11 mouse cellular contexts compared by ENCODE assay signal in the genomic region with DNA sequence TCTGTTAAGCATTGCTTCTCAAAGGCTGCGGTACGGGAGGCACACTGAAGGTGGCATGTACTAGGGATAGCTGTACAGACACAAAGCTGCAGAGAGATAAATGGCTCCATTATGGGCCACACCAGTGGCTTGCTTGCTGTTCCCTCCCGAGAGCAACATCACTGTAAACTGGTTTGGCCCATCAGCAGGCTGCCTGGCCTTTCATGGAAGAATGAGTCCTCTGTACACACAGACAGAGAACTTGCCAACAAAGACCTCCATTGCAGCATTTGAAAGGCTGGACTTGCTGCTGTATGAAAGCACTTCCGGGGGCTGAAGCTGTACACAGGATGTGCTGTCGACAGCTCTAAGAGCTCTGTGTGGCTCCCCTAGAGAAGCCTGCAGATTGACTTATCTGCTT.
DNase-seq lines count a peak whose midpoint lies in the region; ATAC-seq lines count a peak whose summit lies in the region.
"Had no signal": no experiment of that assay in that cellular context is flagged by ENCODE, and none has a peak within 500 bp of the region (broad histone marks: within the 10 kb centered on the region; RNA-seq: fewer than 3 reads in every experiment).

No protein-coding gene starts in this region.

- H3K4me1 ChIP-seq in hindbrain, embryonic 15.5 days (replicated peaks), result no peaks in the 10 kb centered on the region
- 0 out of 2 replicates have a peak, but pooled peaks cover 2% of the 10 kb centered on the region for H3K4me1 ChIP-seq in hindbrain, embryonic 13.5 days (replicated peaks)

- H3K36me3 ChIP-seq in hindbrain, embryonic 15.5 days, result no peaks in the 10 kb centered on the region
- H3K36me3 ChIP-seq in hindbrain, embryonic 13.5 days, result no peaks in the 10 kb centered on the region

- peak; percentile 47; the same call in 1 of the 2 replicates for ATAC-seq in frontal cortex, adult (ENCODE audit: low TSS enrichment)
- peak; percentile 59; the same call in 1 of the 2 replicates for ATAC-seq in hindbrain, embryonic 15.5 days (ENCODE audit: low FRiP score, low read depth)
- ATAC-seq in hindbrain, embryonic 13.5 days (ENCODE audit: low FRiP score), result no peak

- no peak for DNase-seq in frontal cortex, adult 2 months (ENCODE audit: extremely low spot score in 1 of 2, low spot score in 1 of 2)
- DNase-seq in Muller cell, postnatal 12 days (ENCODE audit: inconsistent ontology term), result peak; percentile 10
- peak; percentile 8 to 9 for DNase-seq in layer of hippocampus, postnatal 36 days
- no peak for DNase-seq in gastrocnemius, postnatal 25 days
- no peak for DNase-seq in adrenal gland, postnatal 4 days (ENCODE audit: low spot score in 2 of 2)
- DNase-seq: cerebellum, postnatal 14 days; kidney, postnatal 14 days; thymus, adult 2 months had no signal

- H3K9me3 ChIP-seq in hindbrain, embryonic 15.5 days, result no peaks in the 10 kb centered on the region
- no peaks in the 10 kb centered on the region for H3K9me3 ChIP-seq in hindbrain, embryonic 13.5 days

- no peak overlapping the region for H3K4me3 ChIP-seq in hindbrain, embryonic 15.5 days
- H3K4me3 ChIP-seq in hindbrain, embryonic 13.5 days, result no peak overlapping the region

- H3K9ac ChIP-seq in hindbrain, embryonic 15.5 days, result no peak overlapping the region
- no peak overlapping the region for H3K9ac ChIP-seq in hindbrain, embryonic 13.5 days

- WGBS in hindbrain, embryonic 15.5 days, result 41% methylated on average over 5 of the region's 5 CpGs
- WGBS in hindbrain, embryonic 13.5 days, result 45% methylated on average over 5 of the region's 5 CpGs

- no peaks in the 10 kb centered on the region for H3K27me3 ChIP-seq in hindbrain, embryonic 15.5 days
- H3K27me3 ChIP-seq in hindbrain, embryonic 13.5 days, result no peaks in the 10 kb centered on the region

- H3K4me2 ChIP-seq in hindbrain, embryonic 15.5 days, result no peak overlapping the region
- no peak overlapping the region for H3K4me2 ChIP-seq in hindbrain, embryonic 13.5 days

- H3K27ac ChIP-seq in hindbrain, embryonic 15.5 days (replicated peaks), result no peak overlapping the region
- H3K27ac ChIP-seq in hindbrain, embryonic 13.5 days, result no peak overlapping the region

Comparison
In these comparisons a context has a peak if more than half of its experiments do, and no peak if none do; other contexts are left out.
1. DNase-seq: peak in Muller cell, postnatal 12 days (single experiment) and layer of hippocampus, postnatal 36 days (2 of 2); none in frontal cortex, adult 2 months (0 of 2), gastrocnemius, postnatal 25 days (single experiment) and adrenal gland, postnatal 4 days (0 of 2).